Mouse (Mus musculus) stomach, embryonic 16.5 days (tissue): ENCODE measurements around the gene Atp5b. TPM values are rescaled to one million over a fixed set of nuclear protein-coding genes. Genes with fewer than 3 reads are reported as not detected.
A peak's percentile ranks its signal among the peaks of the same experiment; 100 is the strongest.

ENCODE experiments used
- ATAC-seq: fragments of 200-750 bp; cut with Nextera tagmentation; 2 replicates; pipeline ENCODE4 v1.8.0; 2017; ENCODE audit warnings: moderate number of reproducible peaks, moderate TSS enrichment; ENCODE audit not compliant: insufficient read depth, low FRiP score
- H3K27ac ChIP-seq: fragments of 300-500 bp; sonication (generic); 2 replicates; pipeline ENCODE4 v1.5.1; 2014; ENCODE audit warnings: low read length
- H3K27me3 ChIP-seq: fragments of 300-500 bp; sonication (generic); 2 replicates; pipeline ENCODE4 v1.6.1; 2014; ENCODE audit warnings: low read length, control low read depth, mixed read lengths; ENCODE audit not compliant: control insufficient read depth, insufficient read depth
- H3K36me3 ChIP-seq: fragments of 300-500 bp; sonication (generic); 2 replicates; pipeline ENCODE4 v1.6.1; 2014; ENCODE audit warnings: low read length; ENCODE audit not compliant: control insufficient read depth, insufficient read depth
- H3K4me1 ChIP-seq: fragments of 300-500 bp; sonication (generic); 2 replicates; pipeline ENCODE4 v1.6.1; 2014; ENCODE audit warnings: low read length, control low read depth, mixed read lengths; ENCODE audit not compliant: control insufficient read depth, insufficient read depth
- H3K4me2 ChIP-seq: fragments of 300-500 bp; sonication (generic); 2 replicates; pipeline ENCODE4 v1.6.1; 2014; ENCODE audit warnings: low read depth, low read length, mixed read lengths
- H3K4me3 ChIP-seq: fragments of 300-500 bp; sonication (generic); replicated peaks from 2 replicates; pipeline ENCODE4 v1.5.1; 2014; ENCODE audit warnings: mild to moderate bottlenecking, low read length
- H3K9ac ChIP-seq: fragments of 300-500 bp; sonication (generic); 2 replicates; pipeline ENCODE4 v1.6.1; 2014; ENCODE audit warnings: low read length
- H3K9me3 ChIP-seq: fragments of 300-500 bp; sonication (generic); replicated peaks from 2 replicates; pipeline ENCODE4 v1.6.1; 2016; ENCODE audit warnings: low read length, control low read depth; ENCODE audit not compliant: control insufficient read depth
- WGBS: fragments of 180-500 bp; shearing (Covaris S2); extraction: QIAGEN DNeasy Blood & Tissue Kit; methylation state at CpG from one replicate; pipeline ENCODE4 v1.1.7; 2014; 5-methylcytosine and 5-hydroxymethylcytosine counted together
- polyA plus RNA-seq: library from polyadenylated mRNA; unstranded; fragments of >200 nt; fragmentation: Nextera tagmentation; extraction: Ambion mirVana; gene quantifications from 2 replicates; pipeline ENCODE4 v1.2.1, GENCODE M21; 2015

The Atp5b gene
- 2,507 and 2,568 TPM in 2 replicates for polyA plus RNA-seq

DNA sequence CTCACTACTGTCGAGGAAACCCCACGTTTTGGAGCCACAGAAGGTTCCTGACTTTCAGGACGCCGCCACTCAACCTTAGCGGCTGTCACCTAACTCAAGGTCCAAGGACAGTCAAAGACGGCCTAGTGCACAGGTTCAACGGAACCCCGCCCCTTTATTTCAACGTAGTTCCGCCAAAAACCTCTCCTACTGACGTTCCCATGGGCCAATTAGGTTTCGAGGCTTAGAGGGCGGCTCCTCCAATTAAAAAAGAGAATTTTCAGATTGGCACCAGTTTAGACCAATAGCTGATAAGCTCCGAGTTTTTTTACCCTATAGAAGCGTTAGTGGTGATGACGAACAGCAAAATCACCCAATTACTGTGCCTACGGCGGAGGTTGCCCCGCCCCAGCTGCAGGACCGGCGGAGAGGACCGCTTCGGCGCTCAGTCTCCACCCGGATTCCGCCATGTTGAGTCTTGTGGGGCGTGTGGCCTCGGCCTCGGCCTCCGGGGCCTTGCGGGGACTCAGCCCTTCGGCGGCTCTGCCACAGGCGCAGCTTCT lies at the start of gene Atp5b:
Atp5b (plus strand) TSS at position 394 of the 542 bp plus-strand sequence.
- peak within 1 kb of the TSS; percentile 74 for H3K4me2 ChIP-seq
- H3K9me3 ChIP-seq: no peaks in the 10 kb centered on the region
- H3K9ac ChIP-seq: peak within 1 kb of the TSS; percentile 92
- peak; percentile 99 for ATAC-seq
- peak within 1 kb of the TSS; percentile 82 for H3K4me3 ChIP-seq
- H3K36me3 ChIP-seq: peaks cover 25% of the 10 kb centered on the region
- peaks cover 13% of the 10 kb centered on the region for H3K4me1 ChIP-seq
- H3K27me3 ChIP-seq: no peaks in the 10 kb centered on the region
- WGBS: under 1% methylated on average over 34 of the region's 34 CpGs
- peak within 1 kb of the TSS; percentile 80 for H3K27ac ChIP-seq

DNA sequence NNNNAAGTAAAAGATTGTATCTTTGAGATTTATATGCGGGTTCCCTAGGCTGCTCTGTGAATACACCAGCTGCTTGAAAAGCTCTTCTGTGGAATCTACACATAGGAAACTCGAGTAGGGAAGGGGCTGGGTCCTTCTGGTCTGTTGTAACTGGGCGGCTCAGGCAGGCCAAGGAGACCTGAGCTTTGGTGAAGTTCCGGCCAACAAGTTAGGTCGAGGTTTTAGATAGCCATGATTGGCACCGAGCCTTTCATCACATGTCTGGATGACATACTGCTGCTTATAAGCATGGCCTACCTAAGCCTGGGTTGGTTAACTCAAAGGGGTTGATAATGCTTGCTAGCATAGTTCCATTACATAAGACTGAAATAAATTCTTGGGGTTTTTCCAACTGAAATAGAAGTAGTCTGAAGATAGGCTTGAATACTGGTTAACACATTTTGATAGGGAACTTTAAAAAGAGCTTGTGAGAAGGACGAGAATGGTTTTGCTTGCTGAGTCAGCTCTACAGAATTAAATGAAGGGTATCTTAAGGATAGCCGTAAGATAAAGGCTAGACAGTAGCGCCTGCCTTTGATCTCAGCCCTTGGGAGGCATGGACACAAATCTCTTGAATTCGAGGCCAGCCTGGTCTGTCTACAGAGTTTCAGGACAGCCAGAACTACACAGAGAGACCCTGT lies 46.2 kb upstream of the Atp5b start:
- peak overlapping the region; percentile 93 for H3K4me2 ChIP-seq
- H3K4me3 ChIP-seq: peak overlapping the region; percentile 98
- no peaks in the 10 kb centered on the region for H3K9me3 ChIP-seq
- peak overlapping the region; percentile 99 for H3K27ac ChIP-seq
- no peak for ATAC-seq
- H3K4me1 ChIP-seq: peaks cover 28% of the 10 kb centered on the region
- WGBS: under 1% methylated on average over 10 of the region's 10 CpGs
- 0 out of 2 replicates have a peak, but pooled peaks cover 10% of the 10 kb centered on the region for H3K36me3 ChIP-seq
- H3K9ac ChIP-seq: peak overlapping the region; percentile 99
- no peaks in the 10 kb centered on the region for H3K27me3 ChIP-seq

DNA sequence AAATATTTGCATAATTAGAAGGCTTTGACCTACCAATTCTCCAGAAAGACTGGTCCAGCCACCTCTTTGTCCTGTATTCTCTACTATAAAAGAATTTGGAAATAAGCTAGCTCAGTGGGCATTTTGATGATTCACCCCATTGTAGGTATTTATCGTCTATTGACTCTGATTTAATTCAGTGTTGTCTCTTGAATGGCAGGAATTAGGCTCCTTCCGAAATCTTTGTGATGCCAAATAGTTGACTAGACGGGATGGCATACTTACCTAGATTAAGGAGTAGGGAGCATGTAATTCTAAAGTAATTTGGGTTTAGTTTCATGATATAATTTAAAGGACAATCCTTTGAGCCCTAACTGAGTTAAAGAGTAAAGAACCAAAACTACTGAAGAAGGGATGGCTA lies 45.2 kb upstream of the Atp5b start:
- H3K4me3 ChIP-seq: peak overlapping the region; percentile 1
- H3K27ac ChIP-seq: no peak overlapping the region
- 63% methylated on average over 3 of the region's 3 CpGs for WGBS
- H3K27me3 ChIP-seq: no peaks in the 10 kb centered on the region
- 0 out of 2 replicates have a peak, but pooled peaks cover 10% of the 10 kb centered on the region for H3K36me3 ChIP-seq
- H3K9me3 ChIP-seq: no peaks in the 10 kb centered on the region
- no peak overlapping the region for H3K9ac ChIP-seq
- no peak for ATAC-seq
- peak overlapping the region; percentile 42 for H3K4me2 ChIP-seq
- peaks cover 28% of the 10 kb centered on the region for H3K4me1 ChIP-seq

DNA sequence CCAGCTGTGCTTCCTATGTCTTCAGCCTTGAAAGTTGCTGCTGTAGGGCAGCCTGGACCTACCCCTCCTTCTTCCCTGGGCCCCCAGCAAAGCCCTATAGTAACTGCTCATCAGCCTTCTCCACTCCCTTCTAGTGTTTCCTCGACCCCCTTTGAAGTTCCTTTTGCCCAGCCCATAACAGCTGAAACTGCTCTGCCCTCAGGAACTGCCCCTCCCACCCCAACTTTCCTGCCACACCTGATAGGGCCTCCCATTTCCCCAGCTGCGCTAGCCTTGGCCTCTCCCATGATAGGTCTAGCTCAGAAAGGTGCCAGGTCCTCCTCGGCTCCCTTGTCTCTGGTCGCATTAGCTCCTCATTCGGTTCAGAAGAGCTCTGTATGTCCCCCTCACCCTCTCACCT lies 43.9 kb upstream of the Atp5b start:
- 30% methylated on average over 5 of the region's 5 CpGs for WGBS
- ATAC-seq: no peak
- Histone ChIP-seq H3K4me3 (no peak overlapping the region), H3K4me1 (peaks cover 28% of the 10 kb centered on the region), H3K27me3 (no peaks in the 10 kb centered on the region), H3K36me3 (0 out of 2 replicates have a peak, but pooled peaks cover 15% of the 10 kb centered on the region), H3K27ac (no peak overlapping the region; the same call in 1 of the 2 replicates), H3K9ac (peak overlapping the region; percentile 48; the same call in 1 of the 2 replicates), H3K9me3 (no peaks in the 10 kb centered on the region), H3K4me2 (peak overlapping the region; percentile 42; the same call in 1 of the 2 replicates)

DNA sequence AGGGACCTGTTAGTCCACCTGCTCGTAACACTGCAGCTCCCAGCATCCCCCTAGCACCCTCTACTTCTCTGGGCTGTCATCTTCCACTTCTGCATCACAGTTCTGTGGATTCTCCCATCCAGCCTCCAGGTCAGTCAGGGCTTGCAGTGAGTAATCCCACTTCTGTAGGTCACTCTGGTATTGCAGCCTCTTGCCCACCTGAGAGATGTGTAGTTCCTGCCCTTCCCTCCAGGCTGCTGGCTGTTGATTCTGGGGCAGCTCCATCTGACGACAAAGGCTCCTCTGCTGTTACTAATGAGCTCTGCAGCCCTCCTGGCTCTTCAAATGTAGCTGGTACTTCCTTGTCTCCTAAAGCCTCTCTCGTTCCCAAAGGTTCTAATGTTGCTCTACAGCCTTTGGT lies 43.2 kb upstream of the Atp5b start:
- H3K27ac ChIP-seq: no peak overlapping the region
- no peaks in the 10 kb centered on the region for H3K27me3 ChIP-seq
- no peak overlapping the region for H3K4me2 ChIP-seq
- no peak for ATAC-seq
- no peak overlapping the region for H3K9ac ChIP-seq
- H3K36me3 ChIP-seq: peaks cover 22% of the 10 kb centered on the region; the same call in 1 of the 2 replicates
- H3K4me3 ChIP-seq: no peak overlapping the region
- WGBS: 64% methylated on average over 3 of the region's 3 CpGs
- no peaks in the 10 kb centered on the region for H3K9me3 ChIP-seq
- H3K4me1 ChIP-seq: peaks cover 28% of the 10 kb centered on the region

DNA sequence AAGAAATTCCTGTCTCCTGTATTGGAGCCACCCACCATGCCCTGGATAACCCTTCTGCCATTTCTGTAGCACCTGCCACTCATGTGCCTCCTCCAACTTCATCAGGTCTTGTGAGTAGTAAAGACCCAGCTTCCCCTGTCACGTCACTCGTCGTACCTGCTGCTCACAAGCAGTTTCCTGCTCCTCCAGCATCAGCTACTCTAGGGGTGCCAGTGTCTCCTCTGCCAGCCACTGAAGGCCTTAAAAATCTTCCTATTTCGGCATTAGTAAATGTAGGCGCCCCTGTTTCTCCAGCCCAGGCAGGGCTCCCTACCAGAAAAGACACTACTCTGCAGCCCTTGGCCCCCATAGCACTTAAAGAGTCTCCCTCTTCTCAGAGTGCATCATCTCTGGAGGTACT lies 42.8 kb upstream of the Atp5b start:
- Histone ChIP-seq H3K9ac (no peak overlapping the region), H3K4me1 (peaks cover 29% of the 10 kb centered on the region), H3K36me3 (peaks cover 23% of the 10 kb centered on the region; the same call in 1 of the 2 replicates), H3K9me3 (no peaks in the 10 kb centered on the region), H3K27ac (no peak overlapping the region), H3K4me2 (no peak overlapping the region), H3K27me3 (no peaks in the 10 kb centered on the region), H3K4me3 (no peak overlapping the region)
- 84% methylated on average over 5 of the region's 5 CpGs for WGBS
- no peak for ATAC-seq

DNA sequence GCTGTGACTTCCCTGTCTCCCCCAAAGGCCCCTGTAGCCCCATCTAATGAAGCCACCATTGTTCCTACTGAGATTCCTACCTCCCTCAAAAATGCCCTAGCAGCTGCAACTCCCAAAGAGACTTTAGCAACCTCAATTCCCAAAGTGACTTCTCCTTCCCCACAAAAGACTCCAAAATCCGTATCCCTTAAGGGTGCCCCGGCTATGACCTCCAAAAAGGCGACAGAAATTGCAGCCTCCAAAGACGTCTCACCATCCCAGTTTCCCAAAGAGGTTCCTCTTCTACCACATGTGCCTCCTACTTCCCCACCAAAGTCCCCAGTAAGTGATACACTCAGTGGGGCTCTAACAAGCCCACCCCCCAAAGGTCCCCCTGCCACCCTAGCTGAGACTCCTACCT lies 41.4 kb upstream of the Atp5b start:
- no peak overlapping the region for H3K4me2 ChIP-seq
- peaks cover 29% of the 10 kb centered on the region for H3K4me1 ChIP-seq
- no peak overlapping the region for H3K9ac ChIP-seq
- H3K9me3 ChIP-seq: no peaks in the 10 kb centered on the region
- no peak for ATAC-seq
- no peak overlapping the region for H3K4me3 ChIP-seq
- no peaks in the 10 kb centered on the region for H3K27me3 ChIP-seq
- 77% methylated on average over 4 of the region's 4 CpGs for WGBS
- H3K27ac ChIP-seq: no peak overlapping the region
- peaks cover 34% of the 10 kb centered on the region for H3K36me3 ChIP-seq

DNA sequence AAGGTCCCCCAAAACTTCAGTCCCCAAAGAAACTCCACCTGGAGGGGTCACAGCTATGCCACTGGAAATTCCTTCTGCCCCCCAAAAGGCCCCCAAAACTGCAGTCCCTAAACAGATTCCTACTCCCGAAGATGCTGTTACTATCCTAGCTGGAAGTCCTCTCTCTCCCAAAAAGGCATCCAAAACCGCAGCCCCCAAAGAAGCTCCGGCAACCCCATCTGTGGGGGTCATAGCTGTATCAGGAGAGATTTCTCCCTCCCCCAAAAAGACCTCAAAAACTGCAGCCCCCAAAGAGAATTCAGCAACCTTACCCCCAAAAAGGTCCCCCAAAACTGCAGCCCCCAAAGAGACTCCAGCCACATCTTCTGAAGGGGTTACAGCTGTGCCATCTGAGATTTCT lies 40.6 kb upstream of the Atp5b start:
- peaks cover 29% of the 10 kb centered on the region for H3K4me1 ChIP-seq
- no peak for ATAC-seq
- WGBS: 92% methylated on average over 3 of the region's 3 CpGs

DNA sequence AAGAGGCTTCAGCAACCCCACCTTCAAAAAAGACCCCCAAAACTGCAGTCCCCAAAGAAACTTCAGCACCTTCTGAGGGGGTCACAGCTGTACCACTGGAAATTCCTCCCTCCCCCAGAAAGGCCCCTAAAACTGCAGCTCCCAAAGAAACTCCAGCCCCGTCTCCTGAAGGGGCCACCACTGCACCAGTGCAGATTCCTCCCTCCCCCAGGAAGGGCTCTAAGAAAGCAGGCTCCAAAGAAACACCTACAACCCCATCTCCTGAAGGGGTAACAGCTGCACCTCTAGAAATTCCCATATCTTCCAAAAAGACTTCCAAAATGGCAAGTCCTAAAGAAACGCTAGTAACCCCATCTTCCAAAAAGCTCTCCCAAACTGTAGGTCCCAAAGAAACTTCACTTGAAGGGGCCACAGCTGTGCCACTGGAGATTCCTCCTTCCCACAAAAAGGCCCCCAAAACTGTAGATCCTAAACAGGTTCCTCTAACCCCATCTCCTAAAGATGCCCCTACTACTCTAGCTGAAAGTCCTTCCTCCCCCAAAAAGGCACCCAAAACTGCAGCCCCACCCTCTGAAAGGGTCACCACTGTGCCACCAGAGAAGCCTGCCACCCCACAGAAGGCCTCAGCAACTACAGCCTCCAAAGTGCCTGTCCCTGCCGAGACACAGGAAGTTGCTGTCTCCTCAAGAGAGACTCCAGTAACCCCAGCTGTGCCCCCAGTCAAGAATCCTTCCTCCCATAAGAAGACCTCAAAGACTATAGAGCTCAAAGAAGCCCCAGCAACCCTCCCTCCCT lies 39.8 kb upstream of the Atp5b start:
- H3K4me3 ChIP-seq: no peak overlapping the region
- no peak overlapping the region for H3K9ac ChIP-seq
- H3K27ac ChIP-seq: no peak overlapping the region
- no peaks in the 10 kb centered on the region for H3K9me3 ChIP-seq
- 61% methylated on average over 3 of the region's 3 CpGs for WGBS
- H3K27me3 ChIP-seq: no peaks in the 10 kb centered on the region
- peaks cover 46% of the 10 kb centered on the region for H3K36me3 ChIP-seq
- H3K4me1 ChIP-seq: peaks cover 24% of the 10 kb centered on the region
- no peak for ATAC-seq
- no peak overlapping the region for H3K4me2 ChIP-seq

More for the DNA sequence above, 40.6 kb upstream of the Atp5b start:
- H3K36me3 ChIP-seq: peaks cover 39% of the 10 kb centered on the region
- H3K27ac ChIP-seq: no peak overlapping the region
- H3K9ac ChIP-seq: no peak overlapping the region
- no peak overlapping the region for H3K4me3 ChIP-seq
- H3K4me2 ChIP-seq: no peak overlapping the region
- no peaks in the 10 kb centered on the region for H3K9me3 ChIP-seq
- no peaks in the 10 kb centered on the region for H3K27me3 ChIP-seq
